Mouse (Mus musculus) kidney, adult 2 months (tissue): ENCODE results near the gene Mcf2l. TPM values are rescaled to one million over a fixed set of nuclear protein-coding genes. Genes with fewer than 3 reads are reported as not detected.

Experiments used
- DNase-seq: peaks from one replicate; pipeline ENCODE4 v3.0.0; 2021
- H3K27ac ChIP-seq: fragments of 200-500 bp; 2 replicates; pipeline ENCODE4 v1.5.1; 2012; ENCODE audit warnings: low read depth, low read length, control low read depth, inconsistent platforms; ENCODE audit not compliant: insufficient read depth
- H3K27me3 ChIP-seq: fragments of 200-500 bp; replicated peaks from 2 replicates; pipeline ENCODE4 v1.6.1; 2012; ENCODE audit warnings: mild to moderate bottlenecking, moderate library complexity, low read length, inconsistent platforms; ENCODE audit not compliant: control insufficient read depth, insufficient read depth
- H3K36me3 ChIP-seq: fragments of 200-500 bp; 2 replicates; pipeline ENCODE4 v1.6.1; 2012; ENCODE audit warnings: mild to moderate bottlenecking, moderate library complexity, low read length, inconsistent platforms; ENCODE audit not compliant: control insufficient read depth, insufficient read depth
- H3K4me1 ChIP-seq: fragments of 200-500 bp; 2 replicates; pipeline ENCODE4 v1.6.1; 2011; ENCODE audit warnings: low read length; ENCODE audit not compliant: control insufficient read depth, insufficient read depth
- H3K4me3 ChIP-seq: fragments of 200-500 bp; 2 replicates; pipeline ENCODE4 v1.5.1; 2011; ENCODE audit warnings: mild to moderate bottlenecking, low read depth, low read length, control low read depth; ENCODE audit not compliant: insufficient read depth
- CTCF ChIP-seq: fragments of 200-500 bp; conservative IDR thresholded peaks from 2 replicates; pipeline ENCODE4 v1.5.1; 2011; ENCODE audit warnings: low read depth, mild to moderate bottlenecking, control low read depth, low read length, moderate library complexity, mixed read lengths; ENCODE audit not compliant: insufficient read depth, insufficient read length
- POLR2A ChIP-seq: fragments of 200-500 bp; IDR thresholded peaks from one replicate; pipeline ENCODE4 v1.6.1; 2011; ENCODE audit warnings: low read depth, low read length, control low read depth
- WGBS: fragments of 180-500 bp; shearing (Covaris S2); methylation state at CpG from one replicate; pipeline ENCODE4 v1.1.7; 2018; 5-methylcytosine and 5-hydroxymethylcytosine counted together
- polyA plus RNA-seq: library from polyadenylated mRNA; depleted of rRNA; stranded (reverse); fragments of >200 nt; gene quantifications from 2 replicates; pipeline ENCODE4 v1.2.3, GENCODE M21; 2012

The Mcf2l gene
- polyA plus RNA-seq, 1 experiment = 15.1 TPM

DNA sequence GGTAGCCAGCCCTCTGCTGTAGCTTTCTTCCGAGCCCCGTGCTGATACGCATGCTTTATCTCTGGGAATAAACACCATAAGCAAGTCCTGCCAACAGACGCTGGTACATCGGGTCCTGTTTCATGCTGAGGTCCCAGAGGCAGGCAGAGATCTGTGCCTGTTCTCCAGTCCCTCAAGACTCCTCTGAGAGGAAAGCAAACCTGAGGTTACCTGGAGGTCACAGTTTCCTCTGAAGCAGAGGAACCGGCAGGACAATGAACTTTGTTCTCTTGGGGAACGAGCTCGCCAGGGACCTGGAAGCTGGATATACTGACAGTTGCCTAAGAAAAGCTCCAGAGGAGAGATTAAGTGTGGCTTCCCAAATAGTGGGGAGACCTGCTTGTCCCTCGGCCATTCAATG is 24.2 kb downstream of the Mcf2l start:
- 31% methylated on average over 9 of the region's 9 CpGs for WGBS
- H3K27me3 ChIP-seq = no peaks in the 10 kb centered on the region
- peak; percentile 78 for DNase-seq
- no peak overlapping the region for H3K4me3 ChIP-seq
- TF ChIP-seq CTCF (no peak), POLR2A (no peak)
- peaks cover 23% of the 10 kb centered on the region for H3K4me1 ChIP-seq
- no peaks in the 10 kb centered on the region for H3K36me3 ChIP-seq
- H3K27ac ChIP-seq = peak overlapping the region; percentile 66

GRCm38 (mm10) chr8:12903790-12904415 is 30.3 kb downstream of the Mcf2l start:
- H3K4me1 ChIP-seq = peaks cover 6% of the 10 kb centered on the region; the same call in 1 of the 2 replicates

DNA sequence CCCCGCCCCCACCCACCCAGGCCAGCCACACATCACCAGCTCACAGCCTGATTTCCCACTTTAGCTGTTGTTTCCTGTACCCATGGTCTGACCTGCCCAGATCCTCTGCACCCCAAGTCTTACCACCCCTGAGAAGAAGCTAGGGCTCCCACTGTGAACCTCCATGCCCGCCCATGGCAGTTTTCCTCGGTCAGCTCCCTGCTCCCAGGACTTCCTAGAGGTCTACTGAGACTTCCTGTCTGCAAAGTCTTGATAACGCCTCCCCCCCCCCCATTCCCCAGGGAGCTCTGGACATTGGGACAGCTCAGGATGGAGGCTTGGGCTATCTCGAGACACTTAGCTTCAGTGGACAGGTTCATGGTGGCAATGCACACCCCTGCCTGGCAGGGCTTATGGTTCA is 31.5 kb downstream of the Mcf2l start:
- WGBS = 62% methylated on average over 5 of the region's 5 CpGs
- TF ChIP-seq POLR2A (no peak), CTCF (no peak)
- Histone ChIP-seq H3K27ac (peak overlapping the region; percentile 39), H3K4me3 (no peak overlapping the region), H3K27me3 (no peaks in the 10 kb centered on the region), H3K36me3 (no peaks in the 10 kb centered on the region), H3K4me1 (no peaks in the 10 kb centered on the region; the same call in 1 of the 2 replicates)
- DNase-seq = no peak

More at GRCm38 (mm10) chr8:12903790-12904415, 30.3 kb downstream of the Mcf2l start:
- Histone ChIP-seq H3K4me3 (no peak overlapping the region), H3K27ac (0 out of 2 replicates have a peak overlapping the region, but pooled peaks have one; percentile 10), H3K36me3 (no peaks in the 10 kb centered on the region), H3K27me3 (no peaks in the 10 kb centered on the region)
- TF ChIP-seq CTCF (no peak), POLR2A (no peak)
- peak; percentile 31 for DNase-seq
- 72% methylated on average over 13 of the region's 13 CpGs for WGBS

GRCm38 (mm10) chr8:12905599-12906321 is 32.2 kb downstream of the Mcf2l start:
- Histone ChIP-seq H3K36me3 (no peaks in the 10 kb centered on the region), H3K4me1 (no peaks in the 10 kb centered on the region; the same call in 1 of the 2 replicates), H3K4me3 (no peak overlapping the region), H3K27ac (peak overlapping the region; percentile 39), H3K27me3 (no peaks in the 10 kb centered on the region)
- TF ChIP-seq CTCF = no peak
- no peak for TF ChIP-seq POLR2A
- DNase-seq = peak; percentile 86
- 66% methylated on average over 11 of the region's 11 CpGs for WGBS

DNA sequence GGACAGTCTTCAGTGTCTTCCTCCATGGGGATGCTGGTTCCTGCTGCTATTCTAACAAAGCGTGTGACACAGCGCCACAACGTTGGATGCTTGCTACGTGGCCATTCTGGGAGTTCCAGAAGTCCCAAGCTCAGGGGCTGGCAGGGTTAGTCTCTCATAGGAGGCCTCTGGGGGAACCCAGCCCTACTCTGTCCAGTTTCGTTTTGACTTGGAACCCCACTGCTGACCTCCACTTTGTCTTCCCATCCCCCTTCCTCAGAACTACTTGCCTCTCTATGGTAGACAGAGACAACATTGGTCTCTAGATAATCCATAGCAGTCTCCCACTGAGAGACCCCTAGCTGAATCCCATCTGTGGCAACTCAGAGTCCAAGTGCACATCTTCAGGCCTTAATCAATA is 33.0 kb downstream of the Mcf2l start:
- H3K4me3 ChIP-seq = no peak overlapping the region
- H3K27ac ChIP-seq = peak overlapping the region; percentile 32
- H3K27me3 ChIP-seq = no peaks in the 10 kb centered on the region
- TF ChIP-seq CTCF (no peak), POLR2A (no peak)
- no peak for DNase-seq
- H3K4me1 ChIP-seq = peaks cover 3% of the 10 kb centered on the region
- no peaks in the 10 kb centered on the region for H3K36me3 ChIP-seq
- WGBS = 86% methylated on average over 5 of the region's 5 CpGs

DNA sequence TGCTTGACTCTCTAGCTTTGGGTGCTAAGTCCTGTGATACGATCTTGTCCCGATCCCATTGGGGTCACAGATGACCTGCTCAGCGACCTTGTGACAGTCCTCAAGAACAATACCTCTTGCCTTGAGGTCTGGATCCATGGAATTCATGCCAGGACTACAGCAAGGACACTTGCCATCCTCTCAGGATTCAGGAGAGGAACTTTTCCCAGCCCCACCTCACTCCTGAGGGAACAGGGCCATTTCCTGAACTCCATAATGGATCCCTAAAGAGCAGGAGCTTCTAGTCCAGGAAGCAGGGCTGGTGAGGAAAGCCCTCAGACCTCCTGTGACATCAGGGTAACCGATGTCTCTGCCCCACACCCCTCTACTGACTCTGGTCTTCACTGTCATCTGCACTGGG is 34.1 kb downstream of the Mcf2l start:
- no peak for TF ChIP-seq POLR2A
- TF ChIP-seq CTCF = no peak
- H3K27me3 ChIP-seq = no peaks in the 10 kb centered on the region
- peak; percentile 59 for DNase-seq
- H3K27ac ChIP-seq = no peak overlapping the region
- H3K4me3 ChIP-seq = no peak overlapping the region
- no peaks in the 10 kb centered on the region for H3K36me3 ChIP-seq
- peaks cover 8% of the 10 kb centered on the region for H3K4me1 ChIP-seq
- 71% methylated on average over 4 of the region's 4 CpGs for WGBS

- H3K4me3 ChIP-seq = no peak overlapping the region
- TF ChIP-seq CTCF (no peak), POLR2A (no peak)
- no peak overlapping the region for H3K27ac ChIP-seq
- 34% methylated on average over 5 of the region's 5 CpGs for WGBS
- H3K27me3 ChIP-seq = no peaks in the 10 kb centered on the region
- H3K4me1 ChIP-seq = peaks cover 8% of the 10 kb centered on the region
- peak; percentile 94 for DNase-seq
- H3K36me3 ChIP-seq = no peaks in the 10 kb centered on the region
Measured at GRCm38 (mm10) chr8:12912011-12912410, 38.4 kb downstream of the Mcf2l start.
